Mouse (Mus musculus): ENCODE data around the gene Gm45062. TPM values are rescaled to one million over a fixed set of nuclear protein-coding genes. Genes with fewer than 3 reads are reported as not detected.
A peak's percentile ranks its signal among the peaks of the same experiment; 100 is the strongest.

The Gm45062 gene
- total and polyA plus RNA-seq, 3 experiments, result 2.2 to 3.6 TPM; not detected in 1

GRCm38 (mm10) chr6:8489938-8490585 is 230.8 kb downstream of the Gm45062 start (continued):
- TF ChIP-seq GABPA (IDR thresholded peaks at IDR 0.05; ENCODE audit: low read depth, low read length), result no peak
- TF ChIP-seq SMC3 (IDR thresholded peaks at IDR 0.05; ENCODE audit: low read depth, low read length), result no peak
- peak; percentile 64 for TF ChIP-seq SIN3A (IDR thresholded peaks at IDR 0.05; ENCODE audit: low read length)
- TF ChIP-seq HCFC1 (IDR thresholded peaks at IDR 0.05; ENCODE audit: low read depth, low read length), result 0 out of 2 replicates have a peak, but pooled peaks have one; percentile 15
- TF ChIP-seq JUND (IDR thresholded peaks at IDR 0.05; ENCODE audit: low read depth, low read length), result peak; percentile 78
- TF ChIP-seq MYC (IDR thresholded peaks at IDR 0.05; ENCODE audit: low read depth, low read length), result no peak; the same call in 1 of the 2 replicates
- TF ChIP-seq EP300 (IDR thresholded peaks at IDR 0.05; ENCODE audit: low read depth in 1 of 2, low read length in 2 of 2), result peak; percentile 59 to 61
- TF ChIP-seq TCF12 (IDR thresholded peaks at IDR 0.05; ENCODE audit: low read depth, low read length), result no peak
- TF ChIP-seq E2F4 (IDR thresholded peaks at IDR 0.05; ENCODE audit: borderline replicate concordance, low read depth, low read length), result no peak
- TF ChIP-seq CTCF (IDR thresholded peaks at IDR 0.05 in 2 of 3, conservative IDR thresholded peaks at IDR 0.05 in 1 of 3; ENCODE audit: control insufficient read depth in 1 of 3, insufficient read depth in 1 of 3, low read depth in 2 of 3, low read length in 3 of 3, poor library complexity in 1 of 3, severe bottlenecking in 1 of 3), result no peak
- no peak for TF ChIP-seq UBTF (IDR thresholded peaks at IDR 0.05; ENCODE audit: borderline replicate concordance, insufficient read depth, low read depth, low read length)
- TF ChIP-seq BHLHE40 (IDR thresholded peaks at IDR 0.05; ENCODE audit: borderline replicate concordance, low read depth, low read length), result no peak
- TF ChIP-seq ETS1 (IDR thresholded peaks at IDR 0.05; ENCODE audit: low read depth, low read length), result peak; percentile 88
- no peak for TF ChIP-seq MAX (IDR thresholded peaks at IDR 0.05; ENCODE audit: low read length)
- no peak for TF ChIP-seq POLR2AphosphoS2 (IDR thresholded peaks at IDR 0.05; ENCODE audit: low read length)

GRCm38 (mm10) chr6:8492248-8492647 is 233.0 kb downstream of the Gm45062 start:
- no peak for DNase-seq (ENCODE audit: low read depth, low spot score)
- H3K4me3 ChIP-seq (ENCODE audit: control insufficient read depth in 1 of 2, insufficient read depth in 1 of 2, low read depth in 2 of 2, low read length in 2 of 2), result no peak overlapping the region
- H3K27me3 ChIP-seq (ENCODE audit: control insufficient read depth in 1 of 2, insufficient read depth in 2 of 2, low read length in 2 of 2), result no peaks in the 10 kb centered on the region
- H3K4me1 ChIP-seq (ENCODE audit: control insufficient read depth in 1 of 2, insufficient read depth in 2 of 2, low read length in 2 of 2), result peaks cover 28 to 29% of the 10 kb centered on the region in 2 experiments
- H3K9me3 ChIP-seq (replicated peaks; ENCODE audit: insufficient read depth, low read length), result no peaks in the 10 kb centered on the region
- peaks cover 0 to 32% of the 10 kb centered on the region in 2 experiments; a peak in 2 of 4 replicates for H3K36me3 ChIP-seq (ENCODE audit: control insufficient read depth in 1 of 2, insufficient read depth in 2 of 2, low read length in 2 of 2)
- H3K9ac ChIP-seq (ENCODE audit: control insufficient read depth, low read depth, low read length, poor library complexity, severe bottlenecking), result no peak overlapping the region
- H3K79me2 ChIP-seq (ENCODE audit: control insufficient read depth, insufficient read depth, low read length, poor library complexity), result no peaks in the 10 kb centered on the region
- H3K27ac ChIP-seq (ENCODE audit: control insufficient read depth, low read depth, low read length), result no peak overlapping the region
- no peak for TF ChIP-seq KAT2A (conservative IDR thresholded peaks at IDR 0.05; ENCODE audit: low read depth, low read length)
- TF ChIP-seq USF1 (IDR thresholded peaks at IDR 0.05; ENCODE audit: low read depth, low read length), result no peak
- no peak for TF ChIP-seq HCFC1 (IDR thresholded peaks at IDR 0.05; ENCODE audit: low read depth, low read length)
- TF ChIP-seq USF2 (IDR thresholded peaks at IDR 0.05; ENCODE audit: borderline replicate concordance in 1 of 2, insufficient read depth in 1 of 2, low read depth in 1 of 2, low read length in 2 of 2), result no peak
- no peak for TF ChIP-seq MAFK (IDR thresholded peaks at IDR 0.05; ENCODE audit: borderline replicate concordance, low read depth, low read length)
- peak; percentile 61 for TF ChIP-seq ETS1 (IDR thresholded peaks at IDR 0.05; ENCODE audit: low read depth, low read length)
- no peak for TF ChIP-seq GABPA (IDR thresholded peaks at IDR 0.05; ENCODE audit: low read depth, low read length)
- no peak; the same call in 1 of the 2 replicates for TF ChIP-seq BHLHE40 (IDR thresholded peaks at IDR 0.05; ENCODE audit: borderline replicate concordance, low read depth, low read length)
- no peak for TF ChIP-seq RAD21 (IDR thresholded peaks at IDR 0.05; ENCODE audit: low read depth, low read length)
- no peak for TF ChIP-seq UBTF (IDR thresholded peaks at IDR 0.05; ENCODE audit: borderline replicate concordance, insufficient read depth, low read depth, low read length)
- TF ChIP-seq SMC3 (IDR thresholded peaks at IDR 0.05; ENCODE audit: low read depth, low read length), result no peak
- no peak for TF ChIP-seq TBP (IDR thresholded peaks at IDR 0.05; ENCODE audit: low read depth, low read length)
- no peak for TF ChIP-seq MAZ (IDR thresholded peaks at IDR 0.05; ENCODE audit: low read depth, low read length)
- no peak for TF ChIP-seq MEF2A (IDR thresholded peaks at IDR 0.05; ENCODE audit: extremely low read depth, insufficient replicate concordance, low read depth, low read length, poor library complexity, severe bottlenecking)
- peak; percentile 64 for TF ChIP-seq RCOR1 (IDR thresholded peaks at IDR 0.05; ENCODE audit: low read depth, low read length)
- no peak for TF ChIP-seq POLR2AphosphoS5 (IDR thresholded peaks at IDR 0.05; ENCODE audit: borderline replicate concordance, low read depth, low read length)
- no peak for TF ChIP-seq MXI1 (IDR thresholded peaks at IDR 0.05; ENCODE audit: low read depth, low read length)
- TF ChIP-seq JUND (IDR thresholded peaks at IDR 0.05; ENCODE audit: low read depth, low read length), result no peak
- no peak for TF ChIP-seq CHD1 (IDR thresholded peaks at IDR 0.05; ENCODE audit: low read depth, low read length)
- TF ChIP-seq ZMIZ1 (IDR thresholded peaks at IDR 0.05; ENCODE audit: low read depth, low read length), result no peak
- peak; percentile 61 for TF ChIP-seq SIN3A (IDR thresholded peaks at IDR 0.05; ENCODE audit: low read length)
- TF ChIP-seq ZKSCAN1 (IDR thresholded peaks at IDR 0.05; ENCODE audit: low read depth, low read length), result no peak
- no peak for TF ChIP-seq POLR2A (IDR thresholded peaks at IDR 0.05; ENCODE audit: control insufficient read depth in 1 of 2, insufficient read depth in 1 of 2, low read depth in 1 of 2, low read length in 2 of 2, poor library complexity in 1 of 2)
- no peak for TF ChIP-seq TAL1 (IDR thresholded peaks at IDR 0.05; ENCODE audit: low read length)
- no peak for TF ChIP-seq CTCF (IDR thresholded peaks at IDR 0.05 in 2 of 3, conservative IDR thresholded peaks at IDR 0.05 in 1 of 3; ENCODE audit: control insufficient read depth in 1 of 3, insufficient read depth in 1 of 3, low read depth in 2 of 3, low read length in 3 of 3, poor library complexity in 1 of 3, severe bottlenecking in 1 of 3)
- TF ChIP-seq E2F4 (IDR thresholded peaks at IDR 0.05; ENCODE audit: borderline replicate concordance, low read depth, low read length), result no peak
